Mouse (Mus musculus): ENCODE measurements around the gene Gm45062. TPM values are rescaled to one million over a fixed set of nuclear protein-coding genes. Genes with fewer than 3 reads are reported as not detected.
A peak's percentile ranks its signal among the peaks of the same experiment; 100 is the strongest.

Gene Gm45062
- polyA plus RNA-seq, 1 experiment from 2014 or later = 10.6 TPM

DNA sequence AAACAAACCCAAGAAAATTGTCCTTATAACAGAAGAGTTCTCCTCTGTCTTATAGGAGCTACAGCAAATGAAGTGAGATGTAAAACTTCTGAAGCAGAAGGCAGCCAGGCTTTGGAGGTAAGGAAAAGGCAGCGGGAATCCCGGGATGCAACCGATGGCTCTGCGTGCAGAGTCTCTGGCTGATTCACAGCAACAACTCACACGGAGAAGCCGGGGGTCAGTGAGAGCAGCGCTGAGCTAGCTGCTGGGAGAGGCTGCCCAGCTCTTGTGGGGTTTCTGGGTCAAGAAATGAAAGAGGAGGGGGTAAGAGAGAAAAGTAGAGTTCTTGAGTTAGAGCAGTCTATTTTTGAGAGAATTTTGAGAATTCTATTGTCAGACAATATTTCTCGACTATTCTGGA is 114.6 kb downstream of the Gm45062 start:
- no peaks in the 10 kb centered on the region for H3K9me3 ChIP-seq (ENCODE audit: control insufficient read depth, low read length)
- H3K4me2 ChIP-seq (replicated peaks) = no peak overlapping the region
- no peaks in the 10 kb centered on the region for H3K27me3 ChIP-seq (ENCODE audit: control insufficient read depth, insufficient read depth, low read length)
- 51% methylated on average over 8 of the region's 8 CpGs for WGBS
- DNase-seq (ENCODE audit: low spot score) (no peak), ATAC-seq (ENCODE audit: low FRiP score) (no peak)
- H3K4me1 ChIP-seq (replicated peaks; ENCODE audit: control insufficient read depth, insufficient read depth, low read length) = no peaks in the 10 kb centered on the region
- H3K36me3 ChIP-seq (replicated peaks; ENCODE audit: control insufficient read depth, insufficient read depth) = peaks cover 5% of the 10 kb centered on the region; the same call in 1 of the 2 replicates
- no peak overlapping the region for H3K27ac ChIP-seq
- H3K9ac ChIP-seq = no peak overlapping the region
- no peak overlapping the region for H3K4me3 ChIP-seq (replicated peaks; ENCODE audit: low read length)

DNA sequence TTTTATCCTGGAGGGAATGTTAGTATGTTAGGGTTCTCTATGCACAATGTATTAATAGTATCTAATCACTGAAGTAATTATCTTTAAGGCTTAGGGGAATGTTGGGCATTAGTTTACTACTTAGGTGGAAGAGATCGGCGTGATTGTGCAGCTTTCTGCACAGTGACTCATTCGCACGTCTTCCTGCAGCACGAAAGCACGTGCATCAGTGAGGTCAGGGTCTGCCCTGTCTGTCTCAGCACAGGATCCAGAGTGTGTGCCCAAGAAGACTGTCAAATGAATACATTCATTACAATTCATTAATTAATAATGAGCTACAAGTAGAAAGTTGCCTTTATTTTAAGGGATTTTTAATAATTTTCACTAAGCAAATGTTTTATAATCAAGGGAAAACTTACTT is 115.0 kb downstream of the Gm45062 start:
- H3K36me3 ChIP-seq (replicated peaks; ENCODE audit: control insufficient read depth, insufficient read depth) = peaks cover 5% of the 10 kb centered on the region; the same call in 1 of the 2 replicates
- H3K9me3 ChIP-seq (ENCODE audit: control insufficient read depth, low read length) = no peaks in the 10 kb centered on the region
- DNase-seq (ENCODE audit: low spot score) (no peak), ATAC-seq (ENCODE audit: low FRiP score) (no peak)
- H3K9ac ChIP-seq = no peak overlapping the region
- no peaks in the 10 kb centered on the region for H3K27me3 ChIP-seq (ENCODE audit: control insufficient read depth, insufficient read depth, low read length)
- H3K27ac ChIP-seq = no peak overlapping the region
- no peak overlapping the region for H3K4me2 ChIP-seq (replicated peaks)
- no peak overlapping the region for H3K4me3 ChIP-seq (replicated peaks; ENCODE audit: low read length)
- 75% methylated on average over 6 of the region's 6 CpGs for WGBS
- no peaks in the 10 kb centered on the region for H3K4me1 ChIP-seq (replicated peaks; ENCODE audit: control insufficient read depth, insufficient read depth, low read length)

DNA sequence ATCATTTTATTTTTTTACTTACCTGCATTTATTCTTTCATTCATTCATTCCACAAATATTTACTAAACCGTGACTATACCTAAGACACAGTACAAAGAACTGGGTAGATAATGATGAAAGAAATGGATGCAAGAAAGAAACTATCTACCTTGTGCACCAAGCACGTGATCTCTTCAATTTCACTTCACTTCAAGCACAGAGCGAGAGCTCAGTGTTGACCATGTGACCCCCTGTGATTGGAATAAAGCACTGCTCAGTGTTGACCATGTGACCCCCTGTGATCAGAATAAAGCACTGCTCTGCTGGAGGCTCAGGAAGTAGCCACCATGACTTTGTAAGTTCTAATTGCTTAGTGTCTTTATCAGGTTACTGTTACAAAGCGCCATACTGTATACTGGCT is 115.5 kb downstream of the Gm45062 start:
- Histone ChIP-seq H3K9ac (no peak overlapping the region), H3K4me2 (replicated peaks) (no peak overlapping the region), H3K4me3 (replicated peaks; ENCODE audit: low read length) (no peak overlapping the region), H3K4me1 (replicated peaks; ENCODE audit: control insufficient read depth, insufficient read depth, low read length) (no peaks in the 10 kb centered on the region), H3K9me3 (ENCODE audit: control insufficient read depth, low read length) (no peaks in the 10 kb centered on the region), H3K36me3 (replicated peaks; ENCODE audit: control insufficient read depth, insufficient read depth) (peaks cover 5% of the 10 kb centered on the region; the same call in 1 of the 2 replicates), H3K27me3 (ENCODE audit: control insufficient read depth, insufficient read depth, low read length) (no peaks in the 10 kb centered on the region), H3K27ac (no peak overlapping the region)
- no peak for ATAC-seq (ENCODE audit: low FRiP score)
- WGBS = 85% methylated on average over 4 of the region's 4 CpGs
- DNase-seq (ENCODE audit: low spot score) = no peak

DNA sequence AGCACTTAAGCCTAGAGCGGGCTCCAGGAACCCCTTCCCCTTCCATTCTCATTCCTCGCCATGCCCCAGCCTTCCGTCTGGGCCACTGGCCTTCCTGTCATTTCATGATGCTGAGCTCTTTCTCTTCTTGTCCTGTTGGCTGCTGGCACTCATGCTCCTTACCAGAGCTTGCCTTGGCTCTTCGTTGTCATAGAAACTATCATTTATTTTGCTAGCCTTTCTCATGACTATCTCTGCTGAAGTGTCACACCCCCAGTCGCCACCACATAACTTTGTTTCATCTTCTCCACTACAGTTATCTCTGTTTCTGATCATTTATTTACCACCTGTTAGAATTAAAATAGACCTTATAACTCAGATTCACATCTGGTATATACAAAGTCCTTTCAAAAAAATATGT is 117.1 kb downstream of the Gm45062 start:
- Histone ChIP-seq H3K9me3 (ENCODE audit: control insufficient read depth, low read length) (no peaks in the 10 kb centered on the region), H3K27ac (no peak overlapping the region), H3K9ac (no peak overlapping the region), H3K27me3 (ENCODE audit: control insufficient read depth, insufficient read depth, low read length) (no peaks in the 10 kb centered on the region), H3K36me3 (replicated peaks; ENCODE audit: control insufficient read depth, insufficient read depth) (peaks cover 5% of the 10 kb centered on the region; the same call in 1 of the 2 replicates), H3K4me3 (replicated peaks; ENCODE audit: low read length) (no peak overlapping the region), H3K4me2 (replicated peaks) (no peak overlapping the region), H3K4me1 (replicated peaks; ENCODE audit: control insufficient read depth, insufficient read depth, low read length) (no peaks in the 10 kb centered on the region)
- ATAC-seq (ENCODE audit: low FRiP score) (no peak), DNase-seq (ENCODE audit: low spot score) (no peak)
- WGBS = 92% methylated on average over 5 of the region's 5 CpGs

DNA sequence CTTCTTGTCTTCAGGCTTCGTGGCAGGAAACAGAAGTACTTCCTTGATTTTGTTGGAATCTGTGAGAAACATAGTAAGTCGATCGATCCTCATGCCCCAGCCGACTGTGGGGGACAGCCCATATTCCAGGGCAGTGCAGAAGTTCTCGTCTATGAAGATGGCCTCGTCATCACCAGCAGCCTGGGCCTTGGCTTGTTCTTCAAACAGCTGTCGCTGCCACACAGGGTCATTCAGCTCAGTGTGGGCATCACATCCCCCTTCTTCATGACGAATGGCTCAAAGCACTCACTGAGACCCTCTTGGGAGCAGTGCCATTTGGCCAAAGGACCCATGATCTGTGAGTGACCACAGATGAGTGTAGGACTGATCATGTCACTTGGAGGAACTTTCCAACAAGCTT is 118.4 kb downstream of the Gm45062 start:
- no peak overlapping the region for H3K9ac ChIP-seq
- no peaks in the 10 kb centered on the region for H3K9me3 ChIP-seq (ENCODE audit: control insufficient read depth, low read length)
- no peak overlapping the region for H3K4me3 ChIP-seq (replicated peaks; ENCODE audit: low read length)
- no peaks in the 10 kb centered on the region for H3K4me1 ChIP-seq (replicated peaks; ENCODE audit: control insufficient read depth, insufficient read depth, low read length)
- no peaks in the 10 kb centered on the region for H3K27me3 ChIP-seq (ENCODE audit: control insufficient read depth, insufficient read depth, low read length)
- H3K36me3 ChIP-seq (replicated peaks; ENCODE audit: control insufficient read depth, insufficient read depth) = peaks cover 5% of the 10 kb centered on the region; the same call in 1 of the 2 replicates
- WGBS = 93% methylated on average over 8 of the region's 8 CpGs
- no peak overlapping the region for H3K27ac ChIP-seq
- ATAC-seq (ENCODE audit: low FRiP score) (no peak), DNase-seq (ENCODE audit: low spot score) (no peak)
- H3K4me2 ChIP-seq (replicated peaks) = no peak overlapping the region

DNA sequence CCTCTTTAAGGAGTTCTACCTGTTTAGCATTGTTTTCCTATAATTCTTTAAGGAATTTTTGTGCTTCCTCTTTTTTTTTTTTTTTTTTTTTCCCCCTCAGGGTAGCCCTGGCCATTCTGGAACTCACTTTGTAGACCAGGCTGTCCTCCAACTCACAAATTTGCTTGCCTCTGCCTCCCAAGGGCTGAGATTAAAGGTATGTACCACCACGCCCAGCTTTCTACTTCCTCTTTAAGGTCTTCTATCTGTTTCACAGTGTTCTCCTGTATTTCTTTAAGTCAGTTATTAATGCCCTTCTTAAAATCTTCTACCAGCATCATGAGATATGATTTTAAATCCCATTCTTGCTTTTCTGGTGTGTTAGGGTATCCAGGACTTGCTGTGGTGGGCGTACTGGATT is 130.1 kb downstream of the Gm45062 start:
- H3K4me3 ChIP-seq (replicated peaks; ENCODE audit: low read length) = no peak overlapping the region
- DNase-seq (ENCODE audit: low spot score) (no peak), ATAC-seq (ENCODE audit: low FRiP score) (no peak)
- no peaks in the 10 kb centered on the region for H3K9me3 ChIP-seq (ENCODE audit: control insufficient read depth, low read length)
- H3K36me3 ChIP-seq (replicated peaks; ENCODE audit: control insufficient read depth, insufficient read depth) = no peaks in the 10 kb centered on the region
- 97% methylated on average over 2 of the region's 2 CpGs for WGBS
- no peak overlapping the region for H3K9ac ChIP-seq
- no peaks in the 10 kb centered on the region for H3K27me3 ChIP-seq (ENCODE audit: control insufficient read depth, insufficient read depth, low read length)
- no peak overlapping the region for H3K27ac ChIP-seq
- H3K4me2 ChIP-seq (replicated peaks) = no peak overlapping the region
- no peaks in the 10 kb centered on the region for H3K4me1 ChIP-seq (replicated peaks; ENCODE audit: control insufficient read depth, insufficient read depth, low read length)

DNA sequence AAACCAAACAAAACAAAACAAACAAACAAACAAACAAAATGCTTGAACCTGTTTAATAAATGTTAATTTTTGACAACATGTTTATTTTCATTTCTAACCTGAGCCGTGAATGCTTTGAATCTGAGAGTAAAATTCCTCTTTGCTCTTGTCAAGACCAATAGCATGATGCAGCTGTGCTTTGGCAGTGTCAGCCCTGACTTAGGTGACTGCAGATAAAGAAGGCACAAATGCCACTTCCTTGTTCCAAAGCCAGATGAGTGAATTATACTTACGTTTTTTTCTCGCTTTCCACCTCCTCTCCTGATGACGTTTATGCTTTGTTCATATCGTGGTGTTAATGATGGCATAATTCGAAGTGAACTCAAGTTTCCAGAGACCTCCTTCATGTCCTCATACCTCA is 131.0 kb downstream of the Gm45062 start:
- no peak overlapping the region for H3K27ac ChIP-seq
- 0 out of 2 replicates have a peak, but pooled peaks cover 3% of the 10 kb centered on the region for H3K4me1 ChIP-seq (replicated peaks; ENCODE audit: control insufficient read depth, insufficient read depth, low read length)
- no peak overlapping the region for H3K4me2 ChIP-seq (replicated peaks)
- ATAC-seq (ENCODE audit: low FRiP score) (no peak), DNase-seq (ENCODE audit: low spot score) (no peak)
- H3K9me3 ChIP-seq (ENCODE audit: control insufficient read depth, low read length) = no peaks in the 10 kb centered on the region
- H3K27me3 ChIP-seq (ENCODE audit: control insufficient read depth, insufficient read depth, low read length) = no peaks in the 10 kb centered on the region
- H3K4me3 ChIP-seq (replicated peaks; ENCODE audit: low read length) = no peak overlapping the region
- H3K9ac ChIP-seq = no peak overlapping the region
- WGBS = 94% methylated on average over 6 of the region's 6 CpGs
- H3K36me3 ChIP-seq (replicated peaks; ENCODE audit: control insufficient read depth, insufficient read depth) = no peaks in the 10 kb centered on the region

DNA sequence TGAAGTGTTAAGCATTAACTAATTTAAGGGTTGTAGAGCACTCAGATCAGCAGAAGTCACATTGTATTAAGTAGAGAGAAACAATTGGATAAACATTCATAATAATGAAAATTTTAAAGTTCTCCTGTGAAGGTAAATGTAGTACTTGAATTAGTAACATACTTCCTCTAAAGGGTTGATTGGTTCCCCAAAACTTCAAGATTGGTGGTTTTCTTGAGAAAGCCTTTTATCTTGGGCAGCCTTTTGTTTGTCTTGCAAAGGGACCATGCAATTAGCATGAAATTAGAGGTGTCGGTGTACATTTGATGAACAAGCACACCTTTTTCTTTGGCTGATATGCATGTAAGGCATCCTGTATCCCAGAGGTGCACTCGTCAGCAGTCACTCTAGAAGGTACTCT is 131.7 kb downstream of the Gm45062 start:
- H3K36me3 ChIP-seq (replicated peaks; ENCODE audit: control insufficient read depth, insufficient read depth) = no peaks in the 10 kb centered on the region
- no peak for ATAC-seq (ENCODE audit: low FRiP score)

DNA sequence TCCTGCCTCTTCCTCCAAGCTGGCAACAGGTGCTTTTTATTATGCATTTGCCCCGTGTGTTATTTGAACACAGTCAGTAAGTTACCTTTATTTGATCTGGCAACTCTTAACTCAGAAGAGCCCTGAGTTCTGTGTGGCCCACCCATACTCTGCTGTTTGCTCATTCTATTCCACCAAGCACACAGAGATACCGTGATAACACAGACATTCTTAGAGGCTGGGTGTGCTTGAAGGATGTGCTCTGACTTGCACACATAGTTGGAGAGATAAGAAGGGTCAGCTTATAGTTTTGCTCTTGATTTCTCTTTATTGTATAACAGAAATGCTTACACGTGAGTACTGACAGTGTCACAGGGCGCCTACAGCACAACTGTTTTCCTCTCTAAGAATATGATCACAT is 133.8 kb downstream of the Gm45062 start:
- Histone ChIP-seq H3K27me3 (ENCODE audit: control insufficient read depth, insufficient read depth, low read length) (no peaks in the 10 kb centered on the region), H3K9me3 (ENCODE audit: control insufficient read depth, low read length) (no peaks in the 10 kb centered on the region), H3K9ac (no peak overlapping the region), H3K4me1 (replicated peaks; ENCODE audit: control insufficient read depth, insufficient read depth, low read length) (0 out of 2 replicates have a peak, but pooled peaks cover 3% of the 10 kb centered on the region), H3K36me3 (replicated peaks; ENCODE audit: control insufficient read depth, insufficient read depth) (no peaks in the 10 kb centered on the region), H3K4me3 (replicated peaks; ENCODE audit: low read length) (no peak overlapping the region), H3K4me2 (replicated peaks) (no peak overlapping the region), H3K27ac (no peak overlapping the region)
- DNase-seq (ENCODE audit: low spot score) (no peak), ATAC-seq (ENCODE audit: low FRiP score) (no peak)
- WGBS = 83% methylated on average over 4 of the region's 4 CpGs

More for the DNA sequence above, 131.7 kb downstream of the Gm45062 start:
- Histone ChIP-seq H3K4me3 (replicated peaks; ENCODE audit: low read length) (no peak overlapping the region), H3K27ac (no peak overlapping the region), H3K4me2 (replicated peaks) (no peak overlapping the region), H3K9me3 (ENCODE audit: control insufficient read depth, low read length) (no peaks in the 10 kb centered on the region), H3K4me1 (replicated peaks; ENCODE audit: control insufficient read depth, insufficient read depth, low read length) (0 out of 2 replicates have a peak, but pooled peaks cover 3% of the 10 kb centered on the region), H3K27me3 (ENCODE audit: control insufficient read depth, insufficient read depth, low read length) (no peaks in the 10 kb centered on the region), H3K9ac (no peak overlapping the region)
- no peak for DNase-seq (ENCODE audit: low spot score)
- WGBS = 78% methylated on average over 2 of the region's 2 CpGs

DNA sequence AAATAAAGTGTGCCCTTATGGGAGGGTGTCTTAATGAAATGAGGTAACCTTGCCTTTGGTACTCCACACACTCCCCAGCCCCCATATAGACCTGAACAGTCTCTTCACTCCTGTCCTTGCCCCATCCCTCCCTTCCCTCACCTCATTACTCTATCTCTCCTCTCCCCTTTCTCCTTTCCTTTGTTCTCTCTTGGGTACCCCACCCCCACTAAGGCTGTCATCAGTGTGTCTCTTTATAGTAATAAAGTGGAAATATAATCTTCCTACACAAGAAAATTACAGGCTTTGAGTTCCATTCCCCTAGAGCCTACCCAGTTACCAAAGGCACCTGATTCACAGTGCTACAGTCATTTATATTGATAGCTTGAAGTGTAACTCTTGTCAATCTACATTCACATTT is 134.8 kb downstream of the Gm45062 start:
- no peak overlapping the region for H3K4me2 ChIP-seq (replicated peaks)
- no peak overlapping the region for H3K27ac ChIP-seq
- DNase-seq (ENCODE audit: low spot score) (no peak), ATAC-seq (ENCODE audit: low FRiP score) (0 out of 2 replicates have a peak, but pooled peaks have one; percentile 31)
- H3K36me3 ChIP-seq (replicated peaks; ENCODE audit: control insufficient read depth, insufficient read depth) = no peaks in the 10 kb centered on the region
- no peak overlapping the region for H3K4me3 ChIP-seq (replicated peaks; ENCODE audit: low read length)
- no peak overlapping the region for H3K9ac ChIP-seq
- no peaks in the 10 kb centered on the region for H3K27me3 ChIP-seq (ENCODE audit: control insufficient read depth, insufficient read depth, low read length)
- H3K9me3 ChIP-seq (ENCODE audit: control insufficient read depth, low read length) = no peaks in the 10 kb centered on the region
- 0 out of 2 replicates have a peak, but pooled peaks cover 3% of the 10 kb centered on the region for H3K4me1 ChIP-seq (replicated peaks; ENCODE audit: control insufficient read depth, insufficient read depth, low read length)
